Mouse (Mus musculus) midbrain, embryonic 13.5 days (tissue): Measurements from ENCODE around the gene Glra1. TPM values are rescaled to one million over a fixed set of nuclear protein-coding genes. Genes with fewer than 3 reads are reported as not detected.
"Not testable (repeated sequence)": the region's sequence is repeated elsewhere in the genome, so short reads cannot be mapped to it uniquely, and the experiment has no call there.

Source experiments
- ATAC-seq: fragments of 200-750 bp; cut with Nextera tagmentation; 2 replicates; pipeline ENCODE4 v1.8.0; 2017; ENCODE audit warnings: mild to moderate bottlenecking, moderate TSS enrichment, moderate library complexity
- H3K27ac ChIP-seq: fragments of 300-500 bp; sonication (generic); 2 replicates; pipeline ENCODE4 v1.5.1; 2015; ENCODE audit warnings: inconsistent platforms, mild to moderate bottlenecking, moderate library complexity
- H3K27me3 ChIP-seq: fragments of 300-500 bp; sonication (generic); 2 replicates; pipeline ENCODE4 v1.6.1; 2015; ENCODE audit warnings: mild to moderate bottlenecking, inconsistent platforms
- H3K36me3 ChIP-seq: fragments of 300-500 bp; sonication (generic); 2 replicates; pipeline ENCODE4 v1.6.1; 2015; ENCODE audit warnings: mild to moderate bottlenecking, inconsistent platforms
- H3K4me1 ChIP-seq: fragments of 300-500 bp; sonication (generic); replicated peaks from 2 replicates; pipeline ENCODE4 v1.6.1; 2015; ENCODE audit warnings: inconsistent platforms
- H3K4me2 ChIP-seq: fragments of 300-500 bp; sonication (generic); replicated peaks from 2 replicates; pipeline ENCODE4 v1.6.1; 2015; ENCODE audit warnings: moderate library complexity, mild to moderate bottlenecking, inconsistent platforms
- H3K4me3 ChIP-seq: fragments of 300-500 bp; sonication (generic); replicated peaks from 2 replicates; pipeline ENCODE4 v1.5.1; 2015; ENCODE audit warnings: mild to moderate bottlenecking, inconsistent platforms
- H3K9ac ChIP-seq: fragments of 300-500 bp; sonication (generic); replicated peaks from 2 replicates; pipeline ENCODE4 v1.6.1; 2015; ENCODE audit warnings: mild to moderate bottlenecking, inconsistent platforms
- H3K9me3 ChIP-seq: fragments of 300-500 bp; sonication (generic); 2 replicates; pipeline ENCODE4 v1.6.1; 2016; ENCODE audit warnings: mild to moderate bottlenecking, inconsistent platforms
- WGBS: fragments of 180-500 bp; shearing (Covaris S2); methylation state at CpG from one replicate; pipeline ENCODE4 v1.1.7; 2015; 5-methylcytosine and 5-hydroxymethylcytosine counted together
- polyA plus RNA-seq: library from polyadenylated mRNA; unstranded; fragments of >200 nt; fragmentation: Nextera tagmentation; extraction: Ambion mirVana; gene quantifications from 2 replicates; pipeline ENCODE4 v1.2.1, GENCODE M21; 2015

The Glra1 gene
- polyA plus RNA-seq: 0.22 and 0.23 TPM in 2 replicates

DNA sequence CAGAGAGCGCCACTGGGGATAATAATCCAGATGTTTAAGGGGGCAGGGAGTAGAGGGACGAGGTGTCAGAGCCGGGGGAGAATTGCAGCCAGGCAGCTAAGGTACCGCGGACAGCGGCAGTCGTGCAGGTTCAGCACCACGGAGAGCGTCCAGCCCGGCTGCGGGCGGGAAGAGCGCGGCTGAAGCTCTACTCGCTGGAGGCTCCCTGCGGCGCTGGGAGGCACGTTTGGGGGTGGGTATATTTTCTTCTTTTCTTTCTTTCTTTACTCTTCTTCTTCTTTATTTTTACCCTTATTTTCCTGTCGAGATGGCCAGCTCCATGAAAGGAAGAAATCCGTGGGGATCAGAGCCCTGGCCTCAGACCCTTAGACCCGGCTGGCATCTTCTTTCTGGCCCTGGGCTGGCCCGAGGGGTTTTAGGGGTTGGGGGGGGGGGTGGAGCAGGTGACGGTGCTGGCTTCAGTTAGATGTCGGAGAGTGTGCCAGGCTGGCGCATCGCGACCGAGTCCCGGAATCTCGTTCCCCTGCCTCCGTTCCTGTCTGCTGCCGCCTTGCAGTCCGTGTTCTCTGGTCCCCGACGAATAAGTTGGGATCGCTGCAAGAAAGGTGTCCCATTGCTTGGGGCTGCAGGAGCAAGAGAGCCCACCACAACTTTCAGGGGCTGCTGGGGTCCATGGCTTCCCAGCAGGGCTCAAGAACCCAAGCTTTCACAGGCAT lies at the start of gene Glra1:
Glra1 (minus strand) TSS at position 391 of the 716 bp plus-strand sequence.
- Histone ChIP-seq H3K4me2 (peak within 1 kb of the TSS; percentile 68), H3K9me3 (no peaks in the 10 kb centered on the region), H3K4me1 (peaks cover 8% of the 10 kb centered on the region; the same call in 1 of the 2 replicates), H3K9ac (peak within 1 kb of the TSS; percentile 57), H3K4me3 (peak within 1 kb of the TSS; percentile 46), H3K27ac (no peak within 1 kb of the TSS), H3K27me3 (peaks cover 65% of the 10 kb centered on the region), H3K36me3 (no peaks in the 10 kb centered on the region)
- peak; percentile 83 for ATAC-seq
- under 1% methylated on average over 36 of the region's 36 CpGs for WGBS

DNA sequence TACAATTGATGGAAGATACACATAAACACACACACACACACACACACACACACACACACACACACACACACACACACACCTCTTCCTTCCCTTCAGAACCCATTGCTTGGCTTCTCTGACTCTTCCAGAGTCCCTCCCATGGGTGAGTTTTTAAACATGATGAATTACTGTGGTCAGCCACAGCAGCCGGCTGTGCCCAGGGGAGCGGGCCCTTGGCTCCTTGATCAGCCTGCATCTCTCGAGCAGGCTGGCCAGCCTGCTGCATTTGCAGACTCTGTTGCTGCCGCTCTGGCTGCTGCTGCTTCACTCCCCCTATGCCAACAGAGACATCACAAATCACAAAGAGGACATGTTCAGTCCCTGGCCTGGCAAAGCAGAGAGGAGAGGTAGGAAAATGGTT lies 29.0 kb upstream of the Glra1 start:
- Histone ChIP-seq H3K27me3 (no peaks in the 10 kb centered on the region), H3K36me3 (no peaks in the 10 kb centered on the region), H3K4me2 (no peak overlapping the region), H3K9me3 (no peaks in the 10 kb centered on the region), H3K9ac (no peak overlapping the region), H3K4me3 (no peak overlapping the region), H3K27ac (no peak overlapping the region), H3K4me1 (no peaks in the 10 kb centered on the region)
- no peak for ATAC-seq
- 59% methylated on average over 4 of the region's 4 CpGs for WGBS

DNA sequence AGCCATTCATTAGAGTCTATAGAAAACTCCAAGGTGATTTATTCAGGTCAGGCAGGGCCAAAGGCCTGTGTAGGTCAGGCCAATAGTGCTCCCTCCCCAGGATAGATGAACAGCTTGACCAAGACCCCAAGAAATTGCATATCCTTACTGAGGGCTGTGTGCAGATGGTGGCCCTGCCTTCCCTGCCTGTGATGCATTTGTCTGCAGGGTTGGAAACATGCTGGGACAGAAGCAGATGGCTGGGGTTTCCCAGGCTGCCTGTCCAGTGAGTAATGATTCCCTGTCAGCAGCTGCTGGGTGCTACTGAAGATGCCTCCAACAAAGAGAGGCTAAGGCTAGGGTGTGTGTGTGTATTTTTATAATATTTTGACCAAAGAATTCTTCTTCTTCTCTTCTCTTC lies 25.9 kb upstream of the Glra1 start:
- H3K36me3 ChIP-seq: no peaks in the 10 kb centered on the region
- H3K4me3 ChIP-seq: no peak overlapping the region
- H3K9ac ChIP-seq: no peak overlapping the region
- no peak overlapping the region for H3K27ac ChIP-seq
- no peak for ATAC-seq
- no peaks in the 10 kb centered on the region for H3K9me3 ChIP-seq
- H3K4me2 ChIP-seq: no peak overlapping the region
- no peaks in the 10 kb centered on the region for H3K27me3 ChIP-seq
- H3K4me1 ChIP-seq: no peaks in the 10 kb centered on the region

DNA sequence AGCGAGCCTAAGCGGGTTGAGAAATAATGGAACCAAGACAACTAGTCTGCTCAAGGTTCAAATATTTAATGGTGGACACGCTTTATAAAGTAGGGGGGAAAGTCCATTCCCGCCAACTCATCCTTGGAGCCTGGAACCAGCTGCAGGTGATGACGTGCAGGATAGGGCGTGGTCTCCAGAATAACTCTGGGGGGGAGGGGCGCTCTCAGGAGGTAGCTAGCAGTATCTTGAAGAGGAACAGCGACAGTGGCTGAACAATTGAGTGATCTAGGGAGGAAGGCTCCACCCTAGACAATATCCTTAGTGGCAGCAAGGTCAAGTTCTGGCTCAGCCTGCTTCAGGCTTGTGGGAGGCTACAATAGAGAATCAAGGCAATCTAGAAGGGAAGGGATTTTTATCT lies 6.6 kb upstream of the Glra1 start:
- H3K9ac ChIP-seq, ATAC-seq, H3K27me3 ChIP-seq, H3K9me3 ChIP-seq, H3K4me1 ChIP-seq, H3K4me2 ChIP-seq, H3K27ac ChIP-seq, H3K36me3 ChIP-seq, H3K4me3 ChIP-seq: not testable (repeated sequence)
- 76% methylated on average over 8 of the region's 8 CpGs for WGBS

DNA sequence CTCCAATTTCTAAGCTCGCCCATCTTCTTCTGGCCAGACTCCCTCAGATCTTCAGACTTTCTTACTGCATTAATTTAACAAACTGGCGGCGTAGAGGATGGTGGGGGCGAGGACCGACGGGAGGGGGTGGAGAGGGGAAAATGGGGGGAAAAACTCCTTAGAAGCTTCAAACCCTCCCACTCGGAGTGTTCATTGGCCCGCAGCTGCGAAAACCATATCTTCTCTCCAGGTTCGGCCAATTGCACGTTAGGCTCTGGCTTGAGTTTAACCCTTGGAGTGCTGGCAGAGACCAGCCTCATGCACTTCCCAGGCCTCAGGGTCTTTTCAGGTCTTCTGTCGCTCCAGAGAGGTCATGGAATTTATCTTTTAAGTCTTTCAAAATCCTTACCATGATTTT lies 524 bp upstream of the Glra1 start:
- Histone ChIP-seq H3K4me3 (peak overlapping the region; percentile 46), H3K9me3 (no peaks in the 10 kb centered on the region), H3K27ac (no peak overlapping the region), H3K4me1 (peaks cover 8% of the 10 kb centered on the region; the same call in 1 of the 2 replicates), H3K27me3 (peaks cover 61% of the 10 kb centered on the region), H3K36me3 (no peaks in the 10 kb centered on the region), H3K4me2 (peak overlapping the region; percentile 68), H3K9ac (peak overlapping the region; percentile 57)
- WGBS: under 1% methylated on average over 12 of the region's 12 CpGs
- ATAC-seq: peak; percentile 77; the same call in 1 of the 2 replicates

DNA sequence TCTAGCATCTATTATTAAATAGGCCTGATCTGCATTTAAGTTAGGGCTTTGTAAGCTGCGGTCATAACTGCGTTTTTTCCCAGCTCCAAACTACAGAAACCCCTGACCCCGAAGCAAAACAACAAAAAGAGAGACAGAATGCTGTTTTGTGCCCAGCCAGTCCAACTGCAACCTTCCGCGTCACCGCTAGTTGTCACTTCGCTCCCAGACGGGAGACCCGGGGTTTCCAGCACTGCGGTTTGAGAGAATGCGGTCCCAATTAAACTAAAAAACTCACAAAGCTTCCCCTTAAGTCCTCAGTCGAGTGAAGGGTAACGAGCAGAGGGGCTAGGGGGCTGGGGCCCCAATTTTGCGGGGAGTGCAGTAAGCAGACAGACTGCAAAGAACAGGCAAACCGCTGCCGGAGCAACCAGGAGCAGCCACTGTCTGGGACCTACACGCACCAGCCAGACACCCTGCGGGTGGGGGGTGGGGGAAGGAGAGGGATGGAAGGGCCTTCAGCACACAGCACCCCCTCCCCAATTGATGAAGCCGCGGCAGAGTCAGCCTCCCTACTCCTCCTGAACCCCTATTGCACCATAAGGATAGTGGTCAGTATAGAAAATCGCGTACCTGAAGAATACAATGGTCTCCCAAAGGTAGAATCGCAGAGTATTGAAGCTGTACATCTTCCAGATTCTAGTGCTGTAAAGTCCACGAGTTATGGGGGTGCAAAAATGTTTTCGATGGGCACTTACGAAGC lies 761 bp downstream of the Glra1 start:
- H3K9me3 ChIP-seq: no peaks in the 10 kb centered on the region
- peak overlapping the region; percentile 68 for H3K4me2 ChIP-seq
- H3K36me3 ChIP-seq: no peaks in the 10 kb centered on the region
- 3% methylated on average over 26 of the region's 26 CpGs for WGBS
- peak; percentile 82 for ATAC-seq
- peak overlapping the region; percentile 46 for H3K4me3 ChIP-seq
- no peak overlapping the region for H3K27ac ChIP-seq
- H3K4me1 ChIP-seq: peaks cover 8% of the 10 kb centered on the region
- peaks cover 70% of the 10 kb centered on the region for H3K27me3 ChIP-seq
- peak overlapping the region; percentile 57 for H3K9ac ChIP-seq

DNA sequence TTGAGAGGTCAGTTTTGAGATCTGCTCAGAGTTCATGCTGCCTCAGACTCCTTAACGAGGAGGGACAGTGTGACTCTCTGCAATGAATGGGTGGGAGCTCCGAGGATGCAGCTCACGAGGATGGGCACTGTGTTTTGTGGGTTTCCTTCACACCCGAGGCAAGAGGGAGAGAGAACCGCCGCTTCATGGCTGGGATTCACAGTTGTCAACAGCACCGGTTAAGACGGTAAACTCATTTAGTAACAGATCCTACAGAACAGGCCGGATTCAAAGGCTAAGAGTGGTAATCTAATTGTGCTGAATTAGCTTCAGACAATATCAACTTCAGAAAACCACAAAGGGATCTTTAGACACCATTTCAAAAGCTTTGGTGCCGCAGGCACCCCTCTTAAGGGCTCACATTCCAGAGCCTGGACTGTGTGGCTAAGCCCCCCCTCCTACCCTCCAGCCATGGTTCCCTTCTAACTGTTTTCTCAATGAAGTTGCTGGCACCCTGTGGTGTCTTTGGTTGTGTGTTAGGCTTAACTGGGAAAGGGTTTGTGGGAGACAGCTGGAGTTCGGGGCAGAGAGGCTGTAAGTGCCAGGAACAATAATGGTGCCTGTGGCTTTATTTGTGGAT lies 6.4 kb downstream of the Glra1 start:
- Histone ChIP-seq H3K9ac (no peak overlapping the region), H3K9me3 (no peaks in the 10 kb centered on the region), H3K4me3 (no peak overlapping the region), H3K27ac (no peak overlapping the region), H3K4me1 (peaks cover 12% of the 10 kb centered on the region; the same call in 1 of the 2 replicates), H3K27me3 (peaks cover 77% of the 10 kb centered on the region), H3K4me2 (no peak overlapping the region), H3K36me3 (no peaks in the 10 kb centered on the region)
- WGBS: 1% methylated on average over 11 of the region's 11 CpGs
- ATAC-seq: peak; percentile 84

DNA sequence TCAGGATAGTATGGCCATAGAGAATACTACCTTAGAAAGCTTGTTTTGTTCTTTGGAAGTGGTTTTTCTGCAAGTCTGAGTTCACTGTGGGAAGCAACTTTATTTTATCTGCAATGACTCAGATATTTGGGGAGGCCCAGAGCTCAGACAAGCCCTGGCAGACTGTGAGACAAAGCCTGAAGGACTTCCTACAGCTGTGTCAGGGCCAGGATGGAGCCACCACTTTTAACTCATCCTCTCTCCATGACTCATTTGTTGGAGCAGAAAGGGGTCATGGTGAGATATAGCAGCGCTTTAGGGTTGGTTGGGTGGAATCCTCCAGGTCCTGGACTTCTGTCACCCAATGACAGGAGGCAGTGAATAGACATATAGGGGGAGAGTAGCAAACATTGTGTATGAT lies 12.3 kb downstream of the Glra1 start:
- H3K4me2 ChIP-seq: no peak overlapping the region
- no peak overlapping the region for H3K4me3 ChIP-seq
- no peaks in the 10 kb centered on the region for H3K4me1 ChIP-seq
- H3K9ac ChIP-seq: no peak overlapping the region
- H3K9me3 ChIP-seq: no peaks in the 10 kb centered on the region
- WGBS: 87% methylated on average over 1 of the region's 1 CpGs
- H3K36me3 ChIP-seq: no peaks in the 10 kb centered on the region
- no peak for ATAC-seq
- no peak overlapping the region for H3K27ac ChIP-seq
- H3K27me3 ChIP-seq: peaks cover 43% of the 10 kb centered on the region

DNA sequence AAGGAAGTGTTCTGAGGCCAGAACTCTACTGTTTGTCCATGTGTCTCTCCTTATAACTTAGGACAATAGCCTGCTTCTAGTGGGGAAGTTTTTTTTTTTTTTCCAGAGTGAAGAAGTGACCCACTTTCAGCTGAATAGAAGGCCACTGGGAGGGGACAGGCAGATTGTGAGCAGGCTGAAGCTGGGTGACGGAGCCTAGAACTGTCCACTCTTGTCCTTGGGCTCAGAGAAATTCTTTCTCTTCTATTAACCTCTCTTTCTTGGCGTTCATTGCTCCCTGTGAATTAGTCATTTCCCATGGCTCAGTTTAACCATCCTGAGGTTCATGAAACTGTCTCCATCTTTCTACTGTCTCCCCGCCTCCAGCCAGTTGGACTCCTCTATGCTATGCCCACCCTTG lies 13.6 kb downstream of the Glra1 start:
- H3K9ac ChIP-seq: no peak overlapping the region
- no peaks in the 10 kb centered on the region for H3K4me1 ChIP-seq
- ATAC-seq: no peak
- H3K27me3 ChIP-seq: peaks cover 30% of the 10 kb centered on the region
- H3K27ac ChIP-seq: no peak overlapping the region
- H3K9me3 ChIP-seq: no peaks in the 10 kb centered on the region
- no peaks in the 10 kb centered on the region for H3K36me3 ChIP-seq
- H3K4me3 ChIP-seq: no peak overlapping the region
- WGBS: 81% methylated on average over 3 of the region's 3 CpGs
- H3K4me2 ChIP-seq: no peak overlapping the region

DNA sequence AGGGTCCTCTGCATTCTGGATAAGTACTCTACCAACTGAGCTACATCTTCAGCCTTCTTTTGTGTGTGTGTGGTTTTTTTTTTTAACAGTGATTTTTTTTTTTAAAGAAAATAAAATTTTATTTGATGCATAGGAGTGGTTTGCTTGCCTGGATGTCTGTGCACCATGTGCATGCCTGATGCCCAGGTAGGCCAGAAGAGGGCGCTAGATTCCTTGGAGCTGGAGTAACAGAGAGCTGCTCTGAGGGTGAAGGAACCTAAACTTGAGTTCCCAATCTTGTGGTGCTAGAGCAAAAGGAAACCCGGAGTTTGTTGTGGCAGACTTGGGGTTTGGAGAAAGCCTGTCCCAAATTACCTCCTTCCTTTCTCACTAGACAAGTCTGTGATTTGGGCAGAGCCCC lies 16.8 kb downstream of the Glra1 start:
- Histone ChIP-seq H3K4me1 (no peaks in the 10 kb centered on the region), H3K9ac (no peak overlapping the region), H3K36me3 (no peaks in the 10 kb centered on the region), H3K4me3 (no peak overlapping the region), H3K27ac (no peak overlapping the region), H3K9me3 (no peaks in the 10 kb centered on the region), H3K4me2 (no peak overlapping the region), H3K27me3 (0 out of 2 replicates have a peak, but pooled peaks cover 8% of the 10 kb centered on the region)
- 55% methylated on average over 2 of the region's 2 CpGs for WGBS
- ATAC-seq: no peak

DNA sequence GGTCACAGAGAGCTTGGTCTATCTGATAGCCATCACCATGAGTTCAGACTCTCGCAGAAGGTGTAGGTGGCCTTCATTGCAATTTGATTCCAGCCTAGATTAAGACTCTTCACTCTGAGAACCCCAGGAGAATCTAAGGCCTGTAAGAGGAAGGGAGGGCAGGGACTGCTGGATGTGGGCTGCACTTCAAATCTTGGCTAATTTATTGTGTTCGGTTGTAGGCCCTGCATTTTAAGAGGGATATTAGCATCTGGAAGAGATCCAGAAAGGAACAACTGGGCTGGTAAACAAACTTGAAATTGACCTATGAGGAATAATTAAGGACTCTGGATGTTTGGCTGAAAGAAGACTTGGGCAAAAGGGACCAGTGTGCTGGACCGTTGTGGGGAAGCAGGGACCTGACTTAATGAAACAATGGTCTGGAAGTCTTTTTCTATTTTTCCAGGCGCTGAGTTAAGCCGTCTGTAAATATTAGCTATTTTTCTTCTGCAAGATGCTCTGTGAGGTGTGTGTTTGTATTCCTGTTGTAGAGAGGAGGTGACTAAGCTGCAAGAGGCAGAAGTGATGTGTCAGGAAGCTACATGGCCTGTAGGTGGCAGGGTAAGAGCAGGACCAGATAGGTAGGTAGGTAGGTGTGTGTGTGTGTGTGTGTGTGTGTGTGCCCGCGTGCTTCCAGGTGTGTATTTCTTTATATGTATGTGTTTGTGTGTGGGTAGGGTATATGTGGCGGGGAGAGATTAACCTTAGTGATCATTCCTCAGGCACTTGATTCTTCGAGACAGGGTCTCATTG lies 18.4 kb downstream of the Glra1 start:
- Histone ChIP-seq H3K27ac (no peak overlapping the region), H3K4me2 (no peak overlapping the region), H3K4me1 (no peaks in the 10 kb centered on the region), H3K4me3 (no peak overlapping the region), H3K36me3 (no peaks in the 10 kb centered on the region), H3K27me3 (no peaks in the 10 kb centered on the region), H3K9me3 (no peaks in the 10 kb centered on the region), H3K9ac (no peak overlapping the region)
- no peak for ATAC-seq
- 80% methylated on average over 9 of the region's 9 CpGs for WGBS
